Mouse (Mus musculus): Measurements from ENCODE around the gene H2-DMb1. TPM values are rescaled to one million over a fixed set of nuclear protein-coding genes. Genes with fewer than 3 reads are reported as not detected.

H2-DMb1 gene
- total RNA-seq, 2 experiments from 2014 or later: 0.95 to 1.7 TPM

DNA sequence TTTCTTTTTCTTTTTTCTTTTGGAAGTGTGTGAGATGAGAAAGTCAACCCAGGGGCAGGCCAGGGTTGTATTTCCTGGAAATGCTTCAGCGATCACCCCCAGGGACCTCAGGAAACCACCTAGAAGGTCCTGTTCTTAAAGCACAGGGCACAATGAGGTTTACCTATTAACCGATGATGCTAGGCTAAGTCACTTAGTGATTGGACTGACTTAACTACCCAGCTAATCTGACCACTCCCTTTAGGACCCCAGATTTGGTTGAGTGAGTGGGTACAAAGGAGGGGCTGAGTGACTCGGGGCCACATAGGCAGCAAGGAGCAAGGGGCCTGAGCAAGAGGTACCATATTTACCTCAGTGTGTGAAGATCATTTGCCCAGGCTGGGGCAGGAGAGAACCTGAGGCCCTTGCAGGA, 7.9 kb upstream of the H2-DMb1 start:
- DNase-seq: no peak

DNA sequence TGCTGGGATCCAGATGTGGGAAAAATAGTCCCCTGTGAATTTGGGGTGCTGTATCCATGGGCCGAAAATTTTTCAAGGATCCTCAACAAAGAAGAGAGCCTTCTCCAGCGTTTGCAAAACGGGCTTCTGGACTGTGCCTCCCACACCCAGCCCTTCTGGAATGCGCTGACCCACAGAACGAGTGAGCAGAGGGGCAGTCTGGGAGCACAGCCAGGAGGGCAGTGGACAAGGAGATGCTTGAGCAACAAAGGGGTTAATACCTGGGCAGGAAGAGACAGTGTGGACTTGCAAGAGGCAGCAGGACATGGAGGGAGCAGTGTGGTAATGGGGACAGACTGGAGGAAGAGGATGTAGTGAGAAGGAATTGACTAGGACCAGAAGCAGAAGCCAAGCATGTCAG, 2.7 kb downstream of the H2-DMb1 start:
- no peak for DNase-seq

DNA sequence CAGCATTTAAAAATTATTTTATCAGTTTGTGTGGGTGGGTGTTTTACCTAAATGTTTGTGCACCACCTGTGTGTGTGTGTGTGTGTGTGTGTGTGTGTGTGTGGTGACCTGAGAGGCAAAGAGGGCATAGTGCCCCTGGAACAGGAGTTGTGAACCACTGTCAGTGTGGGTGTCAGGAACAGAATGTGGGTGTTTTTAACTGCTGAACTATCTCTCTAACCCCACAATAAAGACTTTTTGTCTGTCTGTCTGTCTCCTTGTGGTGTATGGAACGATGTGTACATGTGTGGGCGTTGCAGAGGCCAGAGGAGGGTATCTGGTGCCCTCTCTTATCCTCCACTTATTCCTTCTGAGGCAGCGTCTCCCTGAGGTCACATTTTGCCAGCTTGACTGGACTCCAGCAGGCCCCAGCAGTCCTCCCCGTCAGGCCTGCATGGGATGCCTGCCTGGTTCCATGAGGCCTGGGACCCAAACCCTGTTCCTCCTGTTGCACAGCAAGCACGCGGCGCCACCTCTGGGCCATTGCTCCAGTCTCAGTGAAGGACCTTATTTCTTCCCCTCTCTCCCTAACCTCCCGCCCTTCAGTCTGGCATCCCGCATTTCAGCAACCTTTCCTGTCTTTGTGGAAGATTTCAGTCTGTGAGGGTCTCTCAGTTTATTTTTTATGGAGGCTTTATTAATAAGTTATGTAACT, 11.5 kb downstream of the H2-DMb1 start:
- DNase-seq: peak in 1 of 2 experiments; percentile 16

DNA sequence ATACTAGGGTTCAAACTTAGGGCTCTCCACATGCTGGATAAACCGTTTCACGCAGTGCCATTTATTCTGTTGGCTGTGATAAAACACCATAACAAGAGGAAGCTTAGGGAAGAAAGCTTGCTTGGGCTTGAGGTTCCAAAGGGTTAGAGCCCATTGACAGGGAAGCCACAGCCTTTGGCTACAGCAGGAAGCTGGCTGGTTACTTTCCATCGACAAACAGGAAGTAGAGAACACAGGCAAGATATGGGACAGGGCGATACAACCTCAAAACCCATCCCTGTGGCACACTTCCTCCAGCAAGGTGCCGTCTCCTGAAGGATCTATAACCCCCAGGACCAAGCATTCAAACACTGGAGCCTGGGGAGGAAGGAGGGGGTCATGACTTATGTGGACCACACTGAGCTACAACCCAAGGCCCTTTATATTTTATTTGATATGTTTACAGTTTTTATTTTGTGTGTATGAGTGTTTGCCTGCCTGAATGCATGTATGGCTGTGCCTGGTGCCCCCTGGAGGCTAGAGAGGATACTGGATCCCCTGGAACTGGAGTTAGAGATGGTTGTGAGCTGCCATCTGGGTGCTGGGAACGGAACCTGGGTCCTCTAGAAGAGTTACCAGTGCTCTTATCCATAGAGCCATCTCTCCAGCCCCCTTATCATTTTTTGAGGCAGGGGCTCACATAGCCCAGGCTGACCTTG, 12.3 kb downstream of the H2-DMb1 start:
- DNase-seq: no peak

DNA sequence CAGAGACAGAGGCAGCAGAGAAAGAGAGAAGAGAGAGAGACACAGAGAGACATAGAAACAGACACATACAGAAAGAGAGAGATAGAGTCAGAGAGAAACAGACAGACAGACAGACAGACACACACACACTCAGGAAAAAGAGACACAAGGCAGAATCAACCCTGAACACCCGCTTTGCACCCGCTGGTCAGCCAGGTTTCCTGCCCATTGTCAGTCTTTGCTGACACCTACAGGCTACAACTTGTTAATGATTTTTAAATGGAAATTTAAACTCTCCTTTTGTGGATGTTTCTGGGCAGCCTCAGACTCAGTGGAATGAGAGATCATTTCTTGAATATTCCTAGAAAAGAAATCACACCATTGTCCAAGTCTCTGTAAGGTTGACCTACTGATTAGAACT, 16.4 kb downstream of the H2-DMb1 start:
- DNase-seq: peak in 1 of 2 experiments; percentile 23

DNA sequence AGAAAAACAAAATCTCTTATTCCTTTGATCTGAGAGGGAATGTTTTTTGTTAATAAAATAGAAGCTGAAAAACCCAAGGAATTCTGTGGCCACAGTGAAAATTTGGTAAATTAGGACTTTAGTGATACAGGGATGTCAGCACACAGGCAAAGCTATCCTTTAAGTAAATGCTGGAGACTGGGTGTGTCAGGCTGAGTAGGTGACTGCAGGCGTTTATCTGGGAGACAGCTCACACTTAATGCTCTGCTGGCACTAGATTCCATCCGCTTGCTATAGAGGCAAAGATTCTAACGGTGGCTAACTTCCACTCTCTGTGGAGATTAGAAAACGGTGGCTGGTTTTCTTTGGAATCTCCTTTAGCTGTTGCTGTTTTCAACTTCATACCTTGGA, 17.6 kb downstream of the H2-DMb1 start:
- DNase-seq: no peak

DNA sequence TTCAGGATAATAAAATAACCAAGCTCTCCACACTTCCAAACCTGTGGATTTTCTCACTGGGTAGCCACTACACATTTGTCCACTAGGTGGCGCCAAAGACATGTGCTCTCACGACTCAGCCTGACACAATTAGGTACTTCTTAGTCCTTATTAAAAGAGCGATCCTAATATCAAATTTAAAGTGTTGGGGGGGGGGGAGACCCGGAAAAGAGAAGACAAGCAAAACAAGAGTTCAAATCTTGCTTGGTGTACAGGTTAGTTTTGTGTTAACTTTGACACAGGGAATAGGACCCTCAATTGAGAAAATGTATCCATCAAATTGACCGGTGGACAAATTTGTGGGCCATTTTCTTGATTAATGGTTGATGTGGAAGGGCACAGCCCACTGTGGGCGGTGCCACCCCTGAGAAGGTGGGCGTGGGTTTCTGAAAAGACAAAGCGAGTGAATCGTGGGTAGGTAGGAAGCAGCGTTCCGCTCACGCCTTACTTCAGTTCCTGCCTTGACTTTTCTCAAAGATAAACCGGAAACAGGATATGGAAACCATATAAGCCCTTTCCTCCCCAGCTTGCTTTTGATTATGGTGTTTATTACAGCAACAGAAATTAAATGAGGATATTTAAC, 18.1 kb downstream of the H2-DMb1 start:
- DNase-seq: peak; percentile 74 to 76

DNA sequence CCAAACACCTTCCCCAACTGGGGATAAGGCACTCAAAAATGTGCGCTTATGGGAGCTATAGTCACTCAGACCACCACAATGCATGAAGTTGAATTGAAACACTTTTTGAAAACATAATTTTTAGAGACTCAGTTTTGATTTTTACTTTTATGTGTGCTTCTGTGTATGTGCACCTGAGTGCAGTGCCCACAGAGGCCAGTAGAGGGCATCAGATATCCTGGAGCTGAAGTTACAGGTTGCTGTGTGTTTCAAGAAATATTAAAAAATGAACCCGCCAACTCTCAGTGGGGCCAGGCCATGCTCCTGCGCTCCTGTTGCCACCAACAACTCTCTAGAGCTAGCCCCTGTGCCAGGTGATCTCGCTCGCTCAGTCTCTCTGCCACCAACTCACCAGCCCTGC, 19.7 kb downstream of the H2-DMb1 start:
- no peak for DNase-seq

DNA sequence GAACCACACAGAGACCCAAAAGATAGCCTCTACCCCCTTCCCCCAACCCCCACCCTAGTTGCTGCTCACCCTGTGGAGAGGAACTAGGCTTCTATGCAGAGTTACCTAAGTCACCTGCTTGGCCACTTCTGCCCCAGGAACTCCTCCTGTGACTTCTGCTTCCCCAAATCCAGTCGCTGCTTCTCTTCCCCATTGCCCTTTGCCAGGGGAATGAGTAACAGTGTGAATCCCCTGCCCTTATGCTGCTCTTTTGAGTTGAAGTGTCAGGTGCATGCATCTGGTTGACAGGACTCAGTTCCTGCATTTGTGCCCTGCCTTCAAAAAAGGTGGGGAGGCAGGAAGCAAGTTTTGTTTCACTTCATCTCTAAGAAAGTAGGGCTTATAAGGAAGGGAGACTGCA, 21.2 kb downstream of the H2-DMb1 start:
- DNase-seq: no peak

DNA sequence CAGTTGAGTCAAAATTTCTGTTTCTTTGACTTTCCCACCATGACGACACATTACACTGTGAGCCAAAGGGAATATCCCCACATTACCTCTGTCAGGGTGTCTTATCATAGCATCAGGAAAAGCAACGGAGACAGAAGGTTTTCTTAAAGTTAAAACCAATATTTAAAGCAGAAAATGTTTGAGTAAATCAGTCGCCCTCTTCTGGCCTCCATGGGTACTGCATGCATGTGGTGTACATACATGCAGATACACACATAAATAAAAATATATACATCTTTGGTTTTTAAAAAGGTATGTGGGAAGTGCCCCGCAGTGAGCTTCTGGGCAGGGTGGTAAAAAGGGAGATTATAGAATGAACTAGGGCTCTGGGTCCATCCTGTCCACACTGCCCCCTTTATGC, 24.3 kb downstream of the H2-DMb1 start:
- DNase-seq: no peak

DNA sequence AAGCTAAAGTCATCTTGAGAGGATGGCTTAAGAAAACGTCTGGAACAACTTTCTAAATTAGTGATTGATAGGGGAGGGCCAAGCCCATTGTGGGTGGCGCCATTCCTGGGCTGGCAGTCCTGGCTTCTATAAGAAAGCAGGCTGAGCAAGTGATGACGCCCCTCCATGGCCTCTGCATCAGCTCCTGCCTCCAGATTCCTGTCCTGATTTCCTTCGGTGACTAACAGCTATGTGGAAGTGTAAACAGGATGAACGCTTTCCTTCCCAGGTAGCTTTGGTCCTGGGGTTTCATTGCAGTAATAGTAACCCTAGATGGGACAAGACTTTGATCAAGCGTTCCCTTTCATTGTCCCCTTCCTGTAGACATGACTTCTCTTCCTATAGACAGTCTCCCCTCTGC, 26.1 kb downstream of the H2-DMb1 start:
- DNase-seq: no peak

DNA sequence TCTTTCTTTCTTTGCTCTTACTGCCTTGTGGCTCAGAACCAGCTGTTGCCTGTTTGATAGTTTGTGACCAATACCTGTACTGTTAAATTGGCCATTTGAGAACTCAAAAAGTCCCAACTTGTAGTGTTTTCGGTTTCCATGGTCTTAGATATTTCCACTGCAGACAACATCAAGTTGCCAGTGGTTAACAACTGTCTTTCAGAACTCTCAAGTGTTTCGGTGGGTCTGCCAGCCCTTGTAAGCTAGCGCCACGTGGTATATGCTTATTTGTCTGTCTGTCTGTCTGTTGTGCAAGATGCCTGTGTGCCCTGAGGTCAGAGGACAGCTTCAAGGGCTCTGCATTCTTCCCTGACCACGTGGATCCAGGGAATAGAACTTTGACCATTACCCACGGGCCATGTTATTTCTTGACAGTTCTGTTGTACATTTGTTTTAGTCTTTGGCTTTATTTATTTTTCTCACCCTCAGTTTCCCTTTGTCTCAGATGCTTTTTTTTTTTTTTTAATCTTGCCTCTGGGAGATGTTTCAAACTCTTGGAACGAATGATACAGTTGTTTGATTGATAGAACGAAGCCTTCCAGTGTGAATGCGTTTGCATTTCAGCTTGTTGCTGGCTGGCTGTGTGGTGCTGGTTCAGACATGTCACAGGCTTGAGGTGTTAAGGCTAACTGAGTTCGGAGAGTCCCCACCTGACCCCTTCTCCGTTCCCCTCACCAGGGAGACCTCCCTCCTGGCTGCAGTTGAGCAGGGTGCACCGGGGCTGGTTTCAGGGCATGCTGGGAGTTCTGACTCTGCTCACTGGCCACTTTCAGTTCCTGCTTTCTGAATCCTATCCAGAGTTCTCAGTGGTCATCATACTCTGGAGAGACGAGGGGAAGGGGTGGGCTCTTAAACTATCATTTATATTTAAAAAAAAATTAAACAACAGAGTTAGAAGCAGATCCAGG, 27.3 kb downstream of the H2-DMb1 start:
- DNase-seq: no peak

DNA sequence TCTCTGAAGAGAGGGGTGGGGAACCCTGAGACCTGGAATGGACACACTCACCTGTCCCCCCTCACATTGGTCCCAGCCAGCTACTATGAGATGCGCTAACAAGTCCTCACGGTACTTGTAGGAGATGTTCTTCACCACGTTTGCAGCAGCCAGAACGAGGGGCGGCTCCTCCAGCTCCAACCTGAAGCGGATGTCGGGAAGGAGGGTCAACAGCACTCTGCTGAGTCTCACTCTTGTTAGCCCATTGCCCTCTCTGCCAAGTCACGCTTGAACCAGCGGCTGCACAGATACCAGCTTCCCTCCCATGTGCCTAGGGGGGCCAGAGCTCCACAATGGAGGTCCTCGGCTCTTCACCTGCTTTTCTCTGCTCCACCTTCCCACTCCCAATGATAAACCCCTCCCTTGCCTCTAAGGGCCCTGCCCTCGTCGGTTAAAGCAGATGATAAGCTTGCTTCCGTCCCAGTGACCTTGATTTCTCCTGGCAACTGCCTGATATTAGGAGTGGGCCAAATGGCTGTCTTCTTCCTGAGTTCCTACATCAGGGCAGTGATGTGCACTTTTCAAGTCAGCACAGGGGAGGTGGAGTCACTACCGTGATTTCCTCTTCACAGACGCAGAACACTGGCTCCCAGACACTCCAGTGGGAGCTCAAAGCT, 30.8 kb downstream of the H2-DMb1 start:
- DNase-seq: no peak

DNA sequence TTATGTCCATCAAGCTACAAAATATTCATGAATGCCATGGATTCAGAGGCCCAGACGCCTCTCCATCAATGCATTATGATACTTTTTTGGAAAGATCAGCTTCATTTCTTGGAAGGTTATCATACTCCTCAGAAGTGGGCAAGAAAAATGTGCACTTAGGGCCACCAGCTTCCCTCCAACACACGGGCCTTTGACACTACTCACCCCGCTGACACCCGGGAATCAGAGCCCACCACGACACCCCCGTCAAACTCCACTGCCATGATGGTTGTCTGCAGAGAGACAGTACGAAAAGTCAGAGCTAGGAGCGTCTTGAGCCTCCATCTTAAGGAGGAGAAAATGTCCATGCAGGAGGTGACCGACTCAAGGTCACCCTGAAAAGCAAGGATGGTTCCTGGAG, 32.7 kb downstream of the H2-DMb1 start:
- DNase-seq: no peak

DNA sequence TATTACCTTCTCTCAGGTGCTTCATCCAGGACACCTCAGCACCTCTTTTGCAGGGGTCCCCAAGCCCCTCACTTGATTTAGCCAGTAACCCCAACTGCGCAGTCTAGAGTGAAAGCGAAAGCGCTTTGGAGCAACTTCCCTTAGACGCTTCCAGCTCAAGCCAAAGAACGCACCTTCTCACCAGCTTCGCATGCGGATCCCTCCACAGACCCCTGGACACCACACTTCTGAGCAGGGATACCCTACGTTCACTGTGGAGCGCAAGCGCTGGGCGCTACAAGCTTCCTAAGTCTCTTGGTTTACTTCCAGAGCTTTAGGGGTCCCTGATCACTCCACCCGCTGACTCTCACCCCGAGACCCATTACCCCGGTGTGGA, 34.0 kb downstream of the H2-DMb1 start:
- no peak for DNase-seq

DNA sequence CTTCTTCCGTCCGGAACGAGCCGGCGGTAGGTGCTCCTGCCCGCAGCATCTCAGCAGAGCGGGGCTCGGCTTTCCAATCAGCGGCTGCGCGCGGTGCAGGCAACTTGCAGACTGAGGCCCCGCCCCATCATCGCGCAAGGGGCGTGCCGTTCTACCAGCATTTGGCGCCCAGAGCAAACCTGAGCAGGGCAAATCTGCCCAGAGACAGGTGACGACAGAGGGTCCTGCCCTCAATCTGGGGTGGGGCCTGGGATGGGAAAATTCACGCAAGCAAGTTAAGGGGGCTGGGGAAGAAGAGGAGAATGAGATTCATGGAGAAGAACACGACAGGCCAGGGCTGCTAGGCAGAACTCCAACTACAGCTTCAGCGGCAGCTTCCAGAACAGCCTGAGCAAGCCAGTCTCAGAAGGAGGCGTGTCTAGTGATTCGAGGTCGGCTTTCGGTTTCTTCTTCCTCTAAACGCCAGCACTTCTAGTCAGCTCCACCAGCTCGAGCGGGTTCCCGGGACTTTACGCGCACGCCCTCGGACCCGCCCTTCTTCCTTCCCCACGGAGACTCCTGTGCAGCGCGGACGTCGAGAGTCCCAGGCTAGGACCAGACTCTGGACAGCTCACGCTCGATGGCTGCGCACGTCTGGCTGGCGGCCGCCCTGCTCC, 34.5 kb downstream of the H2-DMb1 start, which contains the start of the genes Tap1 and Psmb9:
TSS of gene Tap1 (plus strand) at position 293 of the 656 bp plus-strand sequence.
TSS of gene Psmb9 (minus strand) at position 504 of the 656 bp plus-strand sequence.
- DNase-seq: peak; percentile 94 to 95

DNA sequence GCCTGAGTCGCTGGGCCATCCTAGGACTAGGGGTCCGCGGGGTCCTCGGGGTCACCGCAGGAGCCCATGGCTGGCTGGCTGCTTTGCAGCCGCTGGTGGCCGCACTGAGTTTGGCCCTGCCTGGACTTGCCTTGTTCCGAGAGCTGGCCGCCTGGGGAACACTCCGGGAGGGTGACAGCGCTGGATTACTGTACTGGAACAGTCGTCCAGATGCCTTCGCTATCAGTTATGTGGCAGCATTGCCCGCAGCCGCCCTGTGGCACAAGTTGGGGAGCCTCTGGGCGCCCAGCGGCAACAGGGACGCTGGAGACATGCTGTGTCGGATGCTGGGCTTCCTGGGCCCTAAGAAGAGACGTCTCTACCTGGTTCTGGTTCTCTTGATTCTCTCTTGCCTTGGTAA, 35.1 kb downstream of the H2-DMb1 start:
- DNase-seq: no peak

DNA sequence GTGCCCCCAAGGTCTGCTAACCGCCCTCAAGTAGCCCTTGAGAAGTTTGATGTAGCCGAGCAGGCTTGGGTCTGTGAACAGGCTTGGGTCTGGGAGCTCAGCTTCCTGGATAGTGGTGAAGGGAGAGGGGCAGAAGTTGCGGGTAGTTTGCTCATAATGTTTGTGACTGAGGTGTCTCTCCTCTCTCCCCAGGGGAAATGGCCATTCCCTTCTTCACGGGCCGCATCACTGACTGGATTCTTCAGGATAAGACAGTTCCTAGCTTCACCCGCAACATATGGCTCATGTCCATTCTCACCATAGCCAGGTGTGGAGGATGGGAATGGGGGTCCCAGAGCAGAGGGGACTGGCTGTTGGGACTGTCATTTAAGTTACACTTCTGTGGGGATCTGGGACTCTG, 36.1 kb downstream of the H2-DMb1 start:
- no peak for DNase-seq

DNA sequence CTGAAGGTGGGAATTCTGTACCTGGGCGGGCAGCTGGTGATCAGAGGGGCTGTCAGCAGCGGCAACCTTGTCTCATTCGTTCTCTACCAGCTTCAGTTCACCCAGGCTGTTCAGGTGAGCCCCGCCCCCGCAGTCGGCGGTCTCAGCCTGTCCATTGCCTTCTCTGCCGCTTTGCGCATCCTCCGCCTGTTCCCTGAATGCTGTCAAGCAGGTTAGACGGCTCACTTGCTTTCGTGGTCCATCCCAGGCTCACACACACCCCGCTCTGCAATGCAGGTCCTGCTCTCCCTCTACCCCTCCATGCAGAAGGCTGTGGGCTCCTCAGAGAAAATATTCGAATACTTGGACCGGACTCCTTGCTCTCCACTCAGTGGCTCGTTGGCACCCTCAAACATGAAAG, 40.0 kb downstream of the H2-DMb1 start:
- no peak for DNase-seq

DNA sequence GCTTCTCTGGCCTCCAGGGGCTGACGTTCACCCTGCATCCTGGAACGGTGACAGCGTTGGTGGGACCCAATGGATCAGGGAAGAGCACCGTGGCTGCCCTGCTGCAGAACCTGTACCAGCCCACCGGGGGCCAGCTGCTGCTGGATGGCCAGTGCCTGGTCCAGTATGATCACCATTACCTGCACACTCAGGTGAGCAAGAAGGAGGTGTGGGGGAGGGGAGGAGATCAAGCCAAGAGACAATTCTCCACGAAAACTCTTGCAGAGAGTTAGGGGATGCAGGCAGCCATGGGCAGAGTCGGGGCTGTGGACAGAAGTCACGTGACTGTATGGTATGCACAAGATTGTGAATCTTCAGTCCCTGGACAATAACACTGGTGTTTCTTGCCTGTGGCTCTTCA, 40.6 kb downstream of the H2-DMb1 start:
- DNase-seq: no peak

DNA sequence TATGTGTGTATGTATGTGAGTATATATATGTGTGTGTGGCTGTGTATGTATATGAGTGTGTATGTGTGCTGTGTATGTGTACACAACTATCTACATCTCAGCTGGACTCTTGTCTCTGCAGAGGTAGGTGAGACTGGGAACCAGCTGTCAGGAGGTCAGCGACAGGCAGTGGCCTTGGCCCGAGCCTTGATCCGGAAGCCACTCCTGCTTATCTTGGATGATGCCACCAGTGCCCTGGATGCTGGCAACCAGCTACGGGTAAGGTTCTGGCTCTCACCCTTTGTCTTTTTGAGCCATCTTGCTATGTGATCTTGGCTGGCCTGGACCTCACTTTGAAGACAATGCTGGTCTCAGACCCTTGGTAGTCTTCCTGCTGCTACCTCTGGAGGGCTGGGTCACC, 41.9 kb downstream of the H2-DMb1 start:
- no peak for DNase-seq

DNA sequence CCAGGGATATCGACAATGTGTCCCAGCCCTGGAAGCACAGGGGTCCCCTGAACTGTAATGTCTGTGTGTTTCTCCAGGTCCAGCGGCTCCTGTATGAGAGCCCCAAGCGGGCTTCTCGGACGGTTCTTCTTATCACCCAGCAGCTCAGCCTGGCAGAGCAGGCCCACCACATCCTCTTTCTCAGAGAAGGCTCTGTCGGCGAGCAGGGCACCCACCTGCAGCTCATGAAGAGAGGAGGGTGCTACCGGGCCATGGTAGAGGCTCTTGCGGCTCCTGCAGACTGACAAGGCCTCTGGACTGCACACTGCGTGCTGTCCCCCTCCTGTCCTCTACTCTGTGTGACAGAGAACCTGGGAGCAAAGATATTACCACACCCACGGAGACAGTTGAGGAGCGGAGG, 43.6 kb downstream of the H2-DMb1 start:
- DNase-seq: no peak
